Mouse (Mus musculus) left cerebral cortex, adult 18-20 months (tissue): ENCODE measurements around the gene Med18. TPM values are rescaled to one million over a fixed set of nuclear protein-coding genes. Genes with fewer than 3 reads are reported as not detected.

Experiments
- DNase-seq, 2 experiments: peaks; one replicate each; pipeline ENCODE4 v3.0.0; 2021 to 2022; ENCODE audit warnings: low spot score in 2 of 2, mixed read lengths in 1 of 2
- long read RNA-seq, 2 experiments: library from polyadenylated mRNA; stranded (forward); transcript quantifications; one replicate each; pipeline ENCODE4 v2.0.0; 2021
- total RNA-seq, 2 experiments: library from RNA; stranded (reverse); gene quantifications; 2 replicates each; pipeline ENCODE4 v1.2.3; 2021

Gene Med18
- total RNA-seq: 10 to 100 TPM in 1 of 2 experiments, 1 to 10 TPM in 1; 9.7 to 10.7 TPM
- long read RNA-seq, experiment 1, transcript Med18-201 (3 exons, 1,675 nt): major isoform, 6 of 6 reads
- long read RNA-seq, experiment 1, partial matches to known transcripts: 0 of 6 reads
- long read RNA-seq, experiment 1, other reads (novel, unspliced or antisense): 0 of 6 reads
- long read RNA-seq, experiment 2, partial matches to known transcripts: 0 of 3 reads
- long read RNA-seq, experiment 2, other reads (novel, unspliced or antisense): 0 of 3 reads

DNA sequence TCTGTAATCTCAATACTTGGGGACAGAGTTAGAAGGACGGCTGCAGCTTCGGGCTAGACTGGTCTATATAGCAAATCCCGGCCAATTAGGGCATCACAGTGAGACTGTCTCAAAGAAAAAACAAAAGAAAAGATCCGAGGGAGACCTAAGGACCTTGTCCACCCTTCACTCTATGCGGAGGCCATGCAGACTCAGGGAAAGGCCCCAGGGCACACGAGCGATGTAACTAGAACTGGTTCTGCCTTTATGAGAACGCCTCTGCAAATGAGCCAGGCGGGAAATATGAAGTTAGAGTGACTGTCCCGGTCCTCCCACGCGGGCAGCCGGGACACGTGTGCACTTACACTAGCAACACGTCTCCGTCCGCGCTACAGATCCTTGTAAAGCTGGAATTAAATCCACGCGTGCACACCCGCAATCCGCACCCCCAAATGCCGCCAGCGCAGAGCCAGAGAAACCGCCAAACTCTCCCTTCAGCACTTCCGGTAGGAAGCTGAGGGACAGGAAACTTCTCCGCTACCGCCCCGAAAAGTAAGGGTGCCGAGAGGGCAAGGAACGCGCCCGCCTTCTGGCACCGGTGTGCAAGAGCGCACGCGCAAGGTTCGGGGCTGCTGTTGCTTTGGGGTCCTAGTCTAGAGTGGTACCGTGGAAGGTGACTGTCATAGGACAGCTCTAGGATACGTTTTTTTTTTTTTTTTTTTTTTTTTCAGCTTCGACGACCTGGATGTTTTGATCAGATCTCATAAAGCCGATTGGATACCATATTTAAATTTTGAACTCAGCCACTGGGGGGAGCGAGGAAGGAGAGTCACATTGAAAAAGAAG, at the start of gene Med18:
Gene Med18 (minus strand): TSS at position 492 of the 825 bp plus-strand sequence.
- DNase-seq: peak; percentile 95 to 96

GRCm38 (mm10) chr4:132512080-132512479, 48.4 kb upstream of the Med18 start:
- no peak for DNase-seq

DNA sequence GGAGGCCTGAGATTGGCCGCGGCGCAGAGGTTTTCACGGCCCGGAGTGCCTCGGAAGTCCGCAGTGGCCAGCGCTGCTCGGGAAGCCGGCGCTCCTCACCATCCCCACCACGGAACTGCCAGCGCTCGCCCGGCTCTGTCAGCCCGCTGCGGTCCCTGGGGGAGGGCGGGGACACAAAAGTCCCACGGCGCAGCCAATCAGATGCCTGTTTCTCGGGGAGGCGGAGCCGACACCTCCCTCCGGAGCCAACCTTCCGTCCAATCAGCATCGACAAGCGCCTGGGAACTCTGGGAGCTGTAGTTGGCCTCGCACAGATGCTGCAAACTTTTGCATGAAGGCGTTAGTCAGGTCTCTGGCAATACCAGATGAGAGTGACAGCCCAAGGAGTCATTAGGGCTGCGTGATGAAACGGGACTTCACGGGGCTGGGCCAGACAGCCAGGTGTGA, 46.7 kb upstream of the Med18 start, which contains the start of gene Sesn2:
Gene Sesn2 (minus strand): TSS at position 150 of the 447 bp plus-strand sequence.
- DNase-seq: peak; percentile 97 to 98

GRCm38 (mm10) chr4:132509621-132510296, 46.0 kb upstream of the Med18 start:
- peak; percentile 41 to 58 for DNase-seq

DNA sequence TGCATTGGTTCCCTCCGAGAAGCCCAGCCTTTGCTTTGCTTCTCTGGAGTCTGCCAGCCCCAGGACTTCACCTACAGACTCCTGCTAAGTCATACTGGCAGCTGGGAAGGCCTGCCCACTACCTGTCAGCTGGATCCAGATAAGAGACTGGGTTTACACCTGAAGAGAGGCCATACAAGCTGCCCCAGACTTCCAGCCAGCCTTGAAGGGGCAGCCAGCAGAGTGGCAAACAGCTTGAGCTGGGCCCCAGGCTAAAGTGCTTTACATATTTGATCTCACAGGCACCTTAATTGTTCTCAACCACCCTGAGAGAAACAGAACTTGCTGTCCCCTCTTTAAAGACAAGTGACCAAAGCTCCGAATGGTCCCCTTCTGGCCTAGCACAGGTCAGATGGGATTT, 43.5 kb upstream of the Med18 start:
- DNase-seq: no peak

- no peak for DNase-seq
Observed at GRCm38 (mm10) chr4:132506250-132506649, 42.5 kb upstream of the Med18 start.

DNA sequence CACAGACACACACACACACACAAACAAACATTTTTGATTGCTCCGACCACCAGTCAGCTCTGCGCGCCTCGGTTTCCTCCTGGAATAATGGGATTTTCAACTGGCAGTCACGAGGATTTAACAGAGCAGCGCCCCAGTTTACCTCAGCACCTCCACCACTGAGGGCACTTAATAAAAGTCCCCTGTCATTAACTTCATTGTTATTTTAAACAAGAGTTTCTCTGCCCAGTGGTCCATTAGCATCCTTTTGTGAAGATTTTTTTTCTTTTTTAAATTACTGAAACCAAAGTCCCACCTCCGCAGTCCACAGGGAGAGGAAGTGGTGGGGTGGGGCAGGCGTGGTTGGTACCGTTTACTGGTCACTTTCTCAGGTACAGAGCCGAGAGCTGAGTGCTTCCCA, 42.1 kb upstream of the Med18 start:
- DNase-seq: no peak

DNA sequence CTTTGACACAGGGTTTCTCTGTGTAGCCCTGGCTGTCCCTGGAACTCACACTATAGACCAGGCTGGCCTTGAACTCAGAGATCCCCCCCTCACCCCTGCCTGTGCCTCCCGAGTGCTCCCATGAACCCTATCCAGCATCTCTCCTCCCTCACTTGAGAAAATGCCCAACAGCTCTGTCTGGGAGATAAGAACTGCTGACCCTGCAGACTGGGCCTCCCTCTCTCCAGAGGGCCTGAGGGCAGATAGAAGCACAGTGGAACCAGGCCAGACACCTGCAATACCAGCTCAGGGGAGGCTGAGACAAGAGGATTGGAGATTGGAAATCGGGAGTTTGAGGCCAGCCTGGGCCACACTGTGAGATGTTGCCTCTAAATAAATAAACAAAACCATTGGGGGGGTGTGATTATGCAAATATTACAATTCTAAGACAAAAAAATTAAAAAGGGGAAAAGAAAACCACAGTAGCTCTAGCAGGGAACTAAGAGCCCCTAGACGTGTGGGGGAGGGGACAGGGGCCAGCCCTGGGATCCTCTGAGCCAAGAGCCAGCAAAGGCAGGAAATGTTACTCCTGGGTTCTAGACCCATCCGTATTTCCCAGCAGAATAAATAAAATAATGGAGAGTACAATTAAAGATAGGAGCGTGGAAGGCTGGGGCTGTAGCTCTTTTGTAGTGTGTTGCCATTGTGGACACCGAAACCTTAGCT, 41.5 kb upstream of the Med18 start:
- DNase-seq: no peak

GRCm38 (mm10) chr4:132503344-132503743, 39.6 kb upstream of the Med18 start:
- no peak for DNase-seq

GRCm38 (mm10) chr4:132501639-132502038, 37.9 kb upstream of the Med18 start:
- DNase-seq: no peak

- no peak for DNase-seq
Observed at GRCm38 (mm10) chr4:132494271-132494918, 30.7 kb upstream of the Med18 start.

DNA sequence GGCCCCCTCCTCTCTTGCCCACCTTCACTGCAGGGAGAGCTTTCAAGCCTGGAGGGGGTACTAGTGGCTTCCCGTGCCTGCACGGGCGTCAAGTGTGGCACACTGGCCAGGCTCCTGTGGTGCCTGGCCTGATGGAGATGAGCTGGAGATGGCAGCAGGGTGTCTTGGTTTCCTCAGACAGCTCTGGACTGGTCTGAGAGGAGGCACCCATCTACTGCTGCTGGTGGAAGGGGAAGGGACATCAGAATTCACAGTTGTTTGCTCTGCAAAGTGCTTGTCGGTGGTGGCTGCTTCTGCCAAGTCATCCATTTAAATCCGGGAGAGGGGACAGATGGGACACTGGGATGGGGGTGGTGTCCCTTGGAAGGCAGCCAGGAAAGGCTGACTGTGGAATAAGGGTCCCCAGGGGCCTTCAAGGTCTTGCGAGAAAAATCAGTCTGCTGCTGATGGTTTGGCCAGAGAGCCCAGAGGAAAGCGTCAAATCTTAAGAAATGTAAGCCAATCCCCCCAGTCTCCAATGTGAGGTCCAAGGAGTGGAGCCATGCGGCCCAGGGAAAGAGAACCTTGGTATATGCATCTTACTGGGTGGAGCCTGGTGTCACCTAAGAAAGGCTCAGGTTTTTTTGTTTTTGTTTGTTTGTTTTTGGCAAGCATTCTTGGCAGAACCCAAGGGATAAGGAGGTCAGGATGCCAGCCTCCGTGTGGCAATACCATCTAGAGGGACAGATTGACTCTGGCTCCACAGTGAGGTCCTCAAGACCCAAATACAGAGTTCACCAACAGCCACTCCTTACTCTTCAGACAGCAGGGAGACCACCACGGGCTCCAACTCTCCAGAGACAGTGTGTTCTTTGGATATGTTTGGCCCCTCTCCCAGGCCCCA, 28.7 kb upstream of the Med18 start:
- no peak for DNase-seq

- DNase-seq: no peak
Observed at GRCm38 (mm10) chr4:132491748-132492147, 28.0 kb upstream of the Med18 start.

DNA sequence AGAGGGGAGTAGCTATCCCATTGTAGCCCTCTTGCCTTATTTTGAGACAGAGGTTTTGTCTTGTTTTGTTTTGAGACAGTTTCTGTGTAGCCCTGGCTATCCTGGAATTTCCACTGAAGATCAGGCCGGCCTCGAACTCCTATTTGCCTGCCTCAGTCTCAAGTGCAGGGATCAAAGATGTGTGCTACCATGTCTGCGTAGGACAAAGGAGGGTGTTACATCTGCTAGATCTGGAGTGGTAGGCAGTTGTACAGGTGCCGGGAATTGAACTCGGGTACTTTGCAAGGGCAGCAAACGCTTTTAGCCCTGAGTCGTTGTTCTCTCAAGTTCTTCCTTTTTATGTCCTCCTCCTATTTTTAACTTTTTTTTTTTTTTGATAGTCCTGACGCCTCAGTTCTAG, 27.3 kb upstream of the Med18 start:
- DNase-seq: no peak

DNA sequence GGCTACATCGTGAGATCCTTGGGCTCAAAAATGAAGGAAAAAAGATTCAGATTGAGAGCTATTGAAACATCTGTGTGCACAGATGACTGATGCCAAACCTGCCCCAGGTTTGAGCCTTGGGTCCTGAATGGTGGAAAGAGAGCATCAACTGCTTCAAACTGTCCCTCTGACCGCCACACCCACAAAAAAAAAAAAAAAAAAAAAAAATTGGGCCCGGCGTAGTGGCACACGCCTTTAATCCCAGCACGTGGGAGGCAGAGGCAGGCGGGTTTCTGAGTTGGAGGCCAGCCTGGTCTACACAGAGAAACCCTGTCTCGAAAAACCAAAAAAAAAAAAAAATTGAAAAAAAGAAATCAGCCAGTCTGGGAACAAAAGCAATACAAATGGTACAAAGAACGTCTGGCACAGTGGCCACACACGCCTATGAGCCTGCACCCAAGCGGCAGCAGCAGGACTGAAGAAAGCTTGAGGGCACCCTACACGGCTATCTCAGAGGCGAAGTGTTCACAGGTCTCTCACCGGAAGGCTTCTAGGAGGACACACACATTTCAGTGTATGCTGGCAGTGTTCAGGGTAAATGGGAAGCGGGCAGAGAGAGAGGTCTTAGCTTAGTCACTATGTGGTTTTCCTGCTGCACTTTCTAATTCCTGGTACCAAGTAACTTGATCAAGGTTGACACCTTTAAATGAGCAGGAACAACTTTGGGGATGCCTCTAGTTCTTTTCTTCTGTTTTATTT, 26.7 kb upstream of the Med18 start:
- no peak for DNase-seq

GRCm38 (mm10) chr4:132488976-132489375, 25.3 kb upstream of the Med18 start:
- no peak for DNase-seq

DNA sequence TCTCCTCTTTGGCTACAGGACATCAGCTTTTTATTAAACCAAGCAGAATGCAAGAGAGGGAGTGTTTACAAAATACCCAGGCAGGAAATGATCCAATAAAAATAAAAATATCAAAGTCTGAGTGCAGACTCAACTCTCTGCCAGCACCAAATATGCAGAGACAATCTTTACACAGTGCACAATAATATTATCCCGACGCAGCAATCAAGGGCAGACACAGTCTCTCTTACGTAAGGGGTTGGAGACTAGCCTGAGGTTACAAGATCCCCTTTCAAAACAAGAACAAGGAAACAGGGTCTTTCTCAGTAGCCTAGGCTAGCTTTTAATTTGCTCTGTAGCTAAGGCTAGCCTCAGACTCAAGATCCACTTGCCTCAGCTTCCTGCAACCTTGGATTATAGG, 24.8 kb upstream of the Med18 start:
- no peak for DNase-seq

DNA sequence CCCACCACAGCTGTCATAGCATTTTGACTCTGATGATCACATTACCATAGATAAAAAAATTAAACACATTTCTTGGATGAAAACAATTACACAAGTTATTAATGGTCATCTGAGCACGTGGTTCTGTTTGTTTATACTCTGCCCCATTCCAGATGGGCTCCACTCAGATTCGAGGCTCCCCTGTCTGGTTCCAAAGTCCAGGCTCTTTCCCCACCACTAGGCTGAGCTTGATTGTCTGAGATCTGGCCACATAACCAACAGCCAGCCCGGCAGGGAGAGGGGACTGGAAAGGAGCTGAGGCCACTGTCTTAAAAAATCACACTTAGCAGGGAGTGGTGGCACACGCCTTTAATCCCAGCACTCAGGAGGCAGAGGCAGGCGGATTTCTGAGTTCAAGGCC, 21.1 kb upstream of the Med18 start:
- no peak for DNase-seq

DNA sequence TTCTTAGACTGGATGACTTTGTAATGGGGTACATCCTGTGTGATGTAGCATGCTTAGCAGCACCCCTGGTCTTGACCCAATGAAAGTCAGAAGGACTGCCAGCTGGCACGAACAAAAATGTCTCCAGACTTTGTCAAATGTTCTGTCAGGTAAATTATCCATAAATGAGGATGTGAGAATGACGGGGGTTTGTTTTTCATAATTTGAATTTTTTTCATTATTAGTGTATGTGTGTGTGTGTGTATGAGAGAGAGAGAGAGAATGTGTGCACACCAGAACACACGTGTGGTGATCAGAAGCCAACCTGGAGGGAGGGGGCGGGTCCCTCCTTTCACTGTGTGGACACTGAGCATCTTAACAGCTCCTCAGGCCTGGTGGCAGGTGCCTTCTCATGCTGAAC, 20.5 kb upstream of the Med18 start:
- no peak for DNase-seq
